Mouse (Mus musculus) myocyte (in vitro differentiated cells): Measurements from ENCODE around the gene Slc39a13. TPM values are rescaled to one million over a fixed set of nuclear protein-coding genes. Genes with fewer than 3 reads are reported as not detected.
A peak's percentile ranks its signal among the peaks of the same experiment; 100 is the strongest.

ENCODE experiments used
- H3K27me3 ChIP-seq: one replicate; pipeline ENCODE4 v1.6.1; 2011; ENCODE audit not compliant: control insufficient read depth, insufficient read depth, insufficient read length
- H3K36me3 ChIP-seq: one replicate; pipeline ENCODE4 v1.6.1; 2011; ENCODE audit not compliant: control insufficient read depth, insufficient read depth
- H3K4me2 ChIP-seq: one replicate; pipeline ENCODE4 v1.6.1; 2011; ENCODE audit warnings: low read depth, control low read depth
- H3K4me3 ChIP-seq: one replicate; pipeline ENCODE4 v1.5.1; 2011; ENCODE audit warnings: mild to moderate bottlenecking, control low read depth, moderate library complexity
- H3K79me2 ChIP-seq: one replicate; pipeline ENCODE4 v1.6.1; 2011; ENCODE audit not compliant: control insufficient read depth, insufficient read depth
- H3ac ChIP-seq: one replicate; pipeline ENCODE4 v1.6.1; 2011; ENCODE audit not compliant: control insufficient read depth, insufficient read length
- CEBPB ChIP-seq: IDR thresholded peaks from 2 replicates; pipeline ENCODE4 v1.6.1; 2011; ENCODE audit warnings: mild to moderate bottlenecking, moderate library complexity; ENCODE audit not compliant: poor library complexity, insufficient read depth, severe bottlenecking
- E2F4 ChIP-seq: IDR thresholded peaks from one replicate; pipeline ENCODE4 v1.6.1; 2011; ENCODE audit warnings: mild to moderate bottlenecking, control low read depth, moderate library complexity; ENCODE audit not compliant: insufficient read depth
- MAX ChIP-seq: IDR thresholded peaks from one replicate; pipeline ENCODE4 v1.6.1; 2011; ENCODE audit warnings: low read depth, mild to moderate bottlenecking, control low read depth
- MYOD1 ChIP-seq, 3 experiments: IDR thresholded peaks; one replicate each; pipeline ENCODE4 v1.6.1; 2011; ENCODE audit warnings: control low read depth in 2 of 3, low read depth in 2 of 3, mild to moderate bottlenecking in 2 of 3, moderate library complexity in 1 of 3; ENCODE audit not compliant: insufficient read length in 2 of 3, control insufficient read depth in 1 of 3
- MYOG ChIP-seq, 3 experiments: IDR thresholded peaks; one replicate each; pipeline ENCODE4 v1.6.1; 2011; ENCODE audit warnings: control low read depth in 2 of 3, low read depth in 2 of 3, mild to moderate bottlenecking in 2 of 3; ENCODE audit not compliant: insufficient read length in 2 of 3, control insufficient read depth in 1 of 3, insufficient read depth in 1 of 3
- POLR2A ChIP-seq: IDR thresholded peaks from one replicate; pipeline ENCODE4 v1.6.1; 2011; ENCODE audit warnings: low read depth, mild to moderate bottlenecking, control low read depth, moderate library complexity; ENCODE audit not compliant: insufficient read length
- POLR2AphosphoS2 ChIP-seq: IDR thresholded peaks from one replicate; pipeline ENCODE4 v1.6.1; 2011; ENCODE audit warnings: low read depth, control low read depth; ENCODE audit not compliant: insufficient read length
- REST ChIP-seq: IDR thresholded peaks from one replicate; pipeline ENCODE4 v1.6.1; 2011; ENCODE audit warnings: mild to moderate bottlenecking, control low read depth, moderate library complexity; ENCODE audit not compliant: insufficient read depth, insufficient read length
- SRF ChIP-seq: IDR thresholded peaks from one replicate; pipeline ENCODE4 v1.6.1; 2011; ENCODE audit warnings: low read depth; ENCODE audit not compliant: control insufficient read depth, insufficient read length
- TCF12 ChIP-seq: IDR thresholded peaks from one replicate; pipeline ENCODE4 v1.6.1; 2011; ENCODE audit warnings: mild to moderate bottlenecking, control low read depth; ENCODE audit not compliant: poor library complexity, insufficient read depth, severe bottlenecking
- TCF3 ChIP-seq: IDR thresholded peaks from one replicate; pipeline ENCODE4 v1.6.1; 2011; ENCODE audit warnings: low read depth, control low read depth; ENCODE audit not compliant: insufficient read length
- USF1 ChIP-seq: IDR thresholded peaks from one replicate; pipeline ENCODE4 v1.6.1; 2011; ENCODE audit warnings: low read depth, mild to moderate bottlenecking, control low read depth, moderate library complexity
- polyA plus RNA-seq: library from polyadenylated mRNA; unstranded; fragments of >200 nt; fragmentation: generic; extraction: Trizol; gene quantifications from one replicate; pipeline ENCODE4 v1.2.1, GENCODE M21; 2012; ENCODE audit warnings: missing spikeins

The Slc39a13 gene
- polyA plus RNA-seq, 1 experiment = 41.1 TPM

DNA sequence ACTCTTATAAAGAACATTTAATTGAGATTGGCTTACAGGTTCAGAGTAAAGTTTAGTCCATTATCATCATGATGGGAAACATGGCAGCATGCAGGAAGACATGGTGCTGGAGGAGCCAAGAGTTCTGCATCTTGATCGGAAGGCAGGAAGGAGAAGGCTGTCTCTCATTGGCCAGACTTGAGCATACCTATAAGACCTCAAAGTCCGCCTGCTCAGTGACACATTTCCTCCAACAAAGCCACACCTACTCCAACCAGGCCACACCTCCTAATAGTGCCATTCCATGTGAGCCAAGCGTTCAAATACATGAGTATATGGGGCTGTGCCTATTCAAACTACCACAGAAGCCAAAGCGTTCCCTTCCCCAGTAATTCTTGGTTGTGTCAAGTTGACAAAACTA lies 39.0 kb downstream of the Slc39a13 start:
- no peak for TF ChIP-seq CEBPB
- TF ChIP-seq POLR2A = no peak
- no peak for TF ChIP-seq POLR2AphosphoS2
- TF ChIP-seq TCF12 = no peak
- no peak for TF ChIP-seq SRF
- no peak for TF ChIP-seq MYOG (IDR thresholded peaks at IDR 0.05; ENCODE audit: control insufficient read depth in 1 of 3, insufficient read depth in 1 of 3, insufficient read length in 2 of 3, low read depth in 2 of 3)
- TF ChIP-seq USF1 = no peak
- no peak for TF ChIP-seq TCF3
- TF ChIP-seq E2F4 = no peak
- TF ChIP-seq MYOD1 (IDR thresholded peaks at IDR 0.05; ENCODE audit: control insufficient read depth in 1 of 3, insufficient read length in 2 of 3, low read depth in 2 of 3) = no peak
- TF ChIP-seq REST = no peak
- no peak for TF ChIP-seq MAX
- no peak overlapping the region for H3K4me3 ChIP-seq
- no peaks in the 10 kb centered on the region for H3K27me3 ChIP-seq
- no peak overlapping the region for H3K4me2 ChIP-seq
- H3K79me2 ChIP-seq = peaks cover 7% of the 10 kb centered on the region
- no peaks in the 10 kb centered on the region for H3K36me3 ChIP-seq
- no peak overlapping the region for H3ac ChIP-seq

DNA sequence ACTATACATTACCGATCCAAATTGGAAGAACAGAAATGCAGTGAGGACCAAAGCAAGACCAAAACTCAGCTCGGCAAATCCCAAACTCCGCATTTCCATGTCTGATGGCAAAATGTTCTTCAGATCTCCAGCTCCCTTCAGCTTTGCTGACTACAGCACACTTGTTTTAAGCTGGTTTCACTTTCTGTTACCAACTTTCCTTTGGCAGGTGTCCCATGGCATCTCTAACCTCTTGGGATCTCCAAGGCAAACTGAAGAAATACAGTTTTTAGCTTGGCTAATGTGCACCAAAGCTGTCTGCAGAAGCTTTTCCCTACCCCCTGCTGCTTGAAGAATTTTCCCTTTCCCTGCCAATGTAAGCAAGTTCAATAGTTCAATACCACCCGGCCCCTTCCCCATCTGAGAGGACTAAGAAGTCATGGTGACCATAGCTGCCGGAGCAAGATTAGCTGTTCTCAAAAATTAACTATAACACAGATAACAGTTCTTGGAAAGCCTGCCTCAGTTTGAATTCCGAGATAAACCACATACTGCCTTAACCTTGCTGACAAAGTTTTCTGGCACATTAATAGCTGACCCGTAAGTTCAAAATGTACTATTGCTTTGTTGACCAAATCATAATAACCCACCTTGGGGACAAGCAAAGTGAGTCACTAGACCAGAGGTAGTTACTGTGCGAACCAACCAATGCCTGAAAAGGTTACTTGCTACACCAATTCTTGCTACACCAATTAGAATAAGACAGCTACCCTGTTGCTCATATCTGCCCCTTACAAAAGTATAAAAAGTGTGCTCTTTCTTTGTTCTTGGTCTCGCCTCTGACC lies 42.6 kb downstream of the Slc39a13 start:
- no peaks in the 10 kb centered on the region for H3K36me3 ChIP-seq
- no peak overlapping the region for H3ac ChIP-seq
- no peak for TF ChIP-seq TCF12
- no peaks in the 10 kb centered on the region for H3K79me2 ChIP-seq
- H3K4me2 ChIP-seq = no peak overlapping the region
- no peaks in the 10 kb centered on the region for H3K27me3 ChIP-seq
- H3K4me3 ChIP-seq = no peak overlapping the region

- no peak overlapping the region for H3K4me3 ChIP-seq
- no peak overlapping the region for H3K4me2 ChIP-seq
- no peak for TF ChIP-seq SRF
- no peak for TF ChIP-seq USF1
- no peaks in the 10 kb centered on the region for H3K36me3 ChIP-seq
- H3ac ChIP-seq = no peak overlapping the region
- no peaks in the 10 kb centered on the region for H3K79me2 ChIP-seq
- no peaks in the 10 kb centered on the region for H3K27me3 ChIP-seq
These were observed 43.7 kb downstream of the Slc39a13 start for GRCm38 (mm10) chr2:91026491-91026890.

- H3K36me3 ChIP-seq = peaks cover 2% of the 10 kb centered on the region
- H3K79me2 ChIP-seq = no peaks in the 10 kb centered on the region
- H3ac ChIP-seq = no peak overlapping the region
- H3K27me3 ChIP-seq = no peaks in the 10 kb centered on the region
- TF ChIP-seq MYOD1 (IDR thresholded peaks at IDR 0.05; ENCODE audit: control insufficient read depth in 1 of 3, insufficient read length in 2 of 3, low read depth in 2 of 3) (no peak), REST (no peak), POLR2A (no peak), MYOG (IDR thresholded peaks at IDR 0.05; ENCODE audit: control insufficient read depth in 1 of 3, insufficient read depth in 1 of 3, insufficient read length in 2 of 3, low read depth in 2 of 3) (no peak), E2F4 (no peak), CEBPB (no peak), TCF12 (no peak), SRF (no peak), USF1 (no peak), MAX (no peak)
- no peak overlapping the region for H3K4me2 ChIP-seq
- no peak overlapping the region for H3K4me3 ChIP-seq
These were observed 45.1 kb downstream of the Slc39a13 start for GRCm38 (mm10) chr2:91025081-91025516.

GRCm38 (mm10) chr2:91023956-91024355 lies 46.3 kb downstream of the Slc39a13 start:
- Histone ChIP-seq H3K27me3 (no peaks in the 10 kb centered on the region), H3K36me3 (peaks cover 3% of the 10 kb centered on the region), H3K79me2 (no peaks in the 10 kb centered on the region), H3ac (no peak overlapping the region), H3K4me3 (no peak overlapping the region), H3K4me2 (no peak overlapping the region)
- TF ChIP-seq E2F4 (no peak), MAX (no peak), MYOD1 (IDR thresholded peaks at IDR 0.05; ENCODE audit: control insufficient read depth in 1 of 3, insufficient read length in 2 of 3, low read depth in 2 of 3) (peak in 1 of 3 experiments; percentile 26), POLR2AphosphoS2 (peak; percentile 30)
